Mouse (Mus musculus) embryo, embryonic 11.5 days (tissue): ENCODE data around the gene Clybl.

ENCODE experiments used
- DNase-seq: peaks from one replicate; pipeline ENCODE4 v3.0.0-alpha.2; 2012; ENCODE audit warnings: low read depth, low spot score

Gene Clybl

DNA sequence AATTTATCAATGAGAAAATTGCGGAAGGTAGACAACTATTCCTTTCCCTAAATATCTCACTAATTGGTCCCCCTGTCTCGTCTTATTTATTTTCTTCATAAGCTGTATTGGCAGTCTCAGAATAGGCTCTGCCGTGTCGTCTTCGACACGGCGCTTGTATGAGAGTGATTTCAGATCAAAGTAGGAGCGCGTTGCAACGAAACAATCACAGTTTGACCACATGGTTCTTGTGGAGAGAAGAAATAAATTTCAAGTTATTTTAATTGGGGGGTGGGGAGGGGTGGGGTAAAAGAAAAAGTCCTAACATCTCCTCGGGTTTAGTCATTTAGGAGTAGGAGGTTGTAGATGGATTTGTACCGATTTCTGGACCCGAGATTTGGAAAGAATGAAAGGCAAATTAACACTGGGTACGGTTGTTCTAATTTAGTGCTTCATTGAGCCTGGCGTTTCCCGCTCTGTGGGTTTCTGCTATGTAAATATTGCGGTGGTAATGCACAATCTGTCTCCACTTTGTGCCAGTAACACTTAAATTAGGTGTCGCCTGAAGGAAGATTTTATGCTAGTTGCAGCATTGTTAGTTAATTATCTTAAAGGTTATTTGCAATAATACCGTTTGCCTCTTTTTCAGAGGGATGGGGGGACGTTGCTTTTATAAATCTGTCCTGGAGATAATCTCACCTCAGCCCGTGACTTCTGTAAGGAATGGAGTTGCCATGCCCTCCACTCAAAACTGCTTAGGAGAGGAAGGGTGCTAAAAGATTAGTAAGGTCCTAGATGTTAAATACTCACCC, 203.1 kb downstream of the Clybl start:
- no peak for DNase-seq

DNA sequence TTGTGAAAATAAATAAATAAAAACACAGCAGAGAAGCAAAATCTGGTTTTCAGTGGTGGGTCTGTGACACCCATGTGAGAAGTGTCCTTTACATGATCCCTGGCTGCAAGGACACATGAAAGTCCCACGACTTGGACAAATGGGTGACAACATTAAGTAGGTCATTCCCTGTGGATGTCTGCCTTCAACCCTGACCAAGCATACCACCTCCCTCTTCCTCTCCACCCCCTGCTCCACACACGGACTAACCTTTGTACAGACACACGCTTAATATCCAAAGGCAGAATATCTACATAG, 203.7 kb downstream of the Clybl start:
- no peak for DNase-seq

DNA sequence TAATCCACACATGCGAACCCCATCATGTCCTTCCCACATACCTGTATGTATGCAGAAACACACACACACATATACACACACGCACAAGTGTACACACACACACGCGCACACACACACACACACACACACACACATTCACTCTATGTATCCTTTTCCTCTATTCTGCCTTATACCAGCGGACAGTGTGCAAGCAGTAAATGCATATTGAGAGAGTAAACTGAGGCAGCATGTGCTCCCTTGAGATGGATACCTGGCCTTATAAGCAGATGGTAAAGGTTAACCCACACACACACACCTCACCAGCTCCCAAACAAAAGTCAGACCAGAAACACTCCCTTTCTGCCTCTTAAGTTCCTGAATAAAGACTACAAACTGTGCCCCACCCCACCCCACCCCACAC, 204.3 kb downstream of the Clybl start:
- DNase-seq: no peak

DNA sequence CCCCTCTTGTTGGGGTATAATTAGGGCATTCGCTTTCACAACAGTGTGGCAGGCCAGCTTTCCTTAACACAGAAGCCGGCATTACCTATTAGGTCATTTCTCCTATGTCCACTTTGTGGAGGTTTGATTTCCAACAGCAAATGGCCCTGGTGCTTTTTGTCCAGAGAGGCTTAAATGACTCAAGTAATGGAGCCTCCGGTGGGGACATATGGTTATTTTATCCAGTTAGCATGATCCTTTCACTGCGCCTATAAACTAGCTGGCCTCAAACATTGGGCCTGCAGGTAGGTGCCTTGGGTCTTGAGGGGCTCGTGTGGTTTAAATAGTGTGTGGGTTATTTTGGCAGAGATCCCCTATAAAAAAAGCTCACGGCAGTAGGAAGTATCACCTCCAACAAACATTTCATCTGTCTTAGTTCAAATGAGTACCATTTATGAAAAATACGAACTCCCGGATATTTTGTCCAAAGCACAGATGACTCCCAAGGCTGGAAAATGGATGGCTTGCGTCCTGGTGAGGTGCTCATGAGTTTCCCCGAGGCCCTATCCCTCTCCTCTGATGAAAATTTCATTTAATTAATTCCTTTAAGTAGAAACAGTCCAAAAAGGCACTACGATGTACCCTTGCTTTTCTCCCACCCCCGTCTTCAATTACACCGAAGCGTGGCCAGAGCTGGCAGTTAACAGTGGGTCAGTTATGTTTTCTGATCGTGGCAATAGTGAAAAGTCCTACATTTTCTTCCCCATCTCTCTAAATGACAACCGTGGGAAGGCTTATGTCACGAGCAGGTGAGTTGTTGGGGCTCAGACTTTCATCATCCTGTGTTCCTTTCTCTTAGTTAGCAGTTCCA, 205.0 kb downstream of the Clybl start:
- no peak for DNase-seq

DNA sequence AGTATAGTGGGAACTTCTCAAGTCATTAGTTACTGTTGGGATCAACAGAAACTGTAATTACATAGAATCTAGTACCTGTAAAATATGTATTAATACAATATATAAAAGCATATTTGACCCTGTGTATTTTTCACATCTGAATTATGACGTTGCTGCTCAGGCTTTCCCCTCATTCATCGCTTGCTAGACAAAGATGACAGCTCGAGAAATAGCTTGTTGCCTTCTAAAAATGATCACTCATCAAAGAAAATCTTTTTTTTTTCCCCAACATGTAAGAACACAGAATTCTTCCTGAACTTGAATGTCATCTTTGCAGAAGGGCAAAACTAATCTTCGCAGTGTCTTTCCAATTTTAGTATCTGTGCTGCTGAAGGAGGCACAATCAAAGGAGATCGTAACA, 206.3 kb downstream of the Clybl start:
- no peak for DNase-seq

DNA sequence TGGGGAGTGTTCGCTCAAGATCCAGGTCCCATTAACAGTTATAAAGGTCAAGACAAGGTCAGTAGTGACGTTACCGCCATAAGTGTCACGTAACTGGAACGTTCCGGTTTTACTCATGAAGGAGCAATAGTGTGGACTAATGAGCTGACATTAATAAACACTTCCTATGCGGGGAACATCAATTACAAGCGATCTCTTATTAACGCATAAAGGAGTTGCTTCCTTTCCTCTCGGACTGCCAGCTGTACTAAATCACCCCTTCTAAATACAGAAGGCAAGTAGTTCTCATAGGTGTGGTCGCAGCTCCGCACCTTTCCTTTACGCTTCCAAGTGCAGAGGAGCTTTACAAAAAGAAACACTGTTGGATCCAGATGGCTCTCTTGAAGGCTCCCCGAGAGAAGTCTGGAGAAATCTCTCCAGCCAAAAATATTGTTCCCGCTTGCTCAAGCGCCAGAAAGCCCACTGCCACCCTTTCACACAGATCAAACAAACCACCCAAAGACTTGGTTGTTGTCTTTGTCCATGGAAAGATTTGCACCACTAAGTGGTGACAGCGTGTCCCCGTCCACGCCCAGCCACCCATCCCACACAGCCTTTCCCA, 207.0 kb downstream of the Clybl start:
- no peak for DNase-seq

DNA sequence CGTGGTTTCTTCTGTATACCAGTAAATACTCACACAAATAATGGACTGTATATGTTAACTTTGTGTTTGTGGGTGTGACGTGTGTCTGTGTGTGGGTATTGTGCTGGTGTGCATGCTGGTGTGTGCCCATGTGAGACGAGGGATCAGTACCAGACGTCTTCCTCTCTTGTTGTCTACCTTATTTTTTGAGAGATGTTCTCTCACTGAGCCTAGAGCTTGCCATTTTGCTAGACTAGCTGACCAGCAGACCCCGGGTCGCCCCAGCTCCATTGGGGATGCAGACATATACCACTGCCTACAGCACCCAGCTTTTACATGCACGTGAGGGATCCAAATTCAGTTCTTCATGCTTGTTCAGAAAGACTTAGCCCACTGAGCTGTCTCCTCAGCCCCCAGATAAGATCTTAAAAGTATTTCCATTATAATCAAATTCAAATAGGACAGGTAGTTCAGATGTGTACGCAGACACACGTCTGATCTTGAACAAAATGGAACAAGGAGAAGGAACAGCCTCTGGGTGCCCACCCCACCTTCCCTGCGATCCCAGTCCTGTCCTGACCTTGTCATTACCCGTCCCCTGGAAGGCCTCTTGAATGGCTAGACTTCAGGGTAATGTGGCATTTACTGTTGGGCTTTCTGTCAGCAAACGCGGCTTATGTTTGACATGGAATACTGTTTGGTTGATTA, 208.3 kb downstream of the Clybl start:
- no peak for DNase-seq

DNA sequence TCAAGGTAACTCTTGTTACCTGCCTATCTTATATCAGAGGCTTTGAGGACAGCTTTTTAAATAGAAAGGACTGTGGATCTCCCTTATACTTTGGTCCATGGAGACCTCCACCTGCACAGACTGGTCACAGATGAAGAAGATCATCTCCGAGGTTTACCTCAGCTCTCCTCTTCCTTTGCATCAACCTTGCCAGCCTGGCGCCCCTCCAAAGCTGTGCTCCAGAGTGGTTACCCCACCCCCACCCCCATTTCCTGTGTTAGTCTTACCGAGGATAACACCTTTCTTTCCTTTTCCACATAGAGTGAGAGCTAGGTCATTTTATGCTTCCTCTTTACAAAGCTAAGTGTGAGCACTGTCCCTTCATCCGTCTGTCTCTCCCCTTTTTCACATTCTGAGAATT, 209.4 kb downstream of the Clybl start:
- no peak for DNase-seq

DNA sequence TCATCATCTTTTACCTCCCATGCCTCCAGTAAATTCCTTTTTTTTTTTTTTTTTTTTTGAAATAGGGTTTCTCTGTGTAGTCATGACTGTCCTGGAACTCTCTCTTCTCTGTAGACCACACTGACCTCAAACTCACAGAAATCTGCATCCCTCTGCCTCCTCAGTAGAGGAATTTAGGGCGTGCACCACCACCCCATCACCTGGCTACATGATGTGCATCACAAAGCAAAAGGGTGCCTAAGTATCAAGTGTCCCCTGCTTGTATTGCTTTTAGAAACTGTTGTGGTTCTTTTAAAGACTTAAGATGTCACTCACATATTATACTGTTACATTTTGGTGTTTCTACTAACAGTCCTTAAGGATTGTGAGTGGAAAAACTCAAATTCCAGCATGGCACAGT, 211.6 kb downstream of the Clybl start:
- no peak for DNase-seq

DNA sequence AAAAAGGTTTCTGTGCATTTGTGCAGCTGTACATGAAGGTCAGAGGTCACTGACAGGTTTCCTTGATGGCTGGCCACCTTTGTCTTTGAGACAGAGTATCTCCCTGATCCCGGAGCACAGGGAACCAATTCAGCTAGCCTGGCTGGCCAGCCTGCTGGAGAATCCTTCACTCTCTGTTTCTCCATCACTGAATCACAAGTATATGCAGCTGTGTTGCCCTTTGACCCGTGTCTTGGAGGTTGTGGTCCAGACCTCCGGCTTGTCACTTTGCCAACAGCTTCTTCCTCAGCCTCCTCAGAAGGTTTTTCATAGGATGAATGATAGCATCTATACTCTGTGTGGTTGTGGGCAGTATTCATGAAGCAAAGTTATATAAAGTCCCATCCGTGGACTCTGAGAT, 217.2 kb downstream of the Clybl start:
- no peak for DNase-seq

DNA sequence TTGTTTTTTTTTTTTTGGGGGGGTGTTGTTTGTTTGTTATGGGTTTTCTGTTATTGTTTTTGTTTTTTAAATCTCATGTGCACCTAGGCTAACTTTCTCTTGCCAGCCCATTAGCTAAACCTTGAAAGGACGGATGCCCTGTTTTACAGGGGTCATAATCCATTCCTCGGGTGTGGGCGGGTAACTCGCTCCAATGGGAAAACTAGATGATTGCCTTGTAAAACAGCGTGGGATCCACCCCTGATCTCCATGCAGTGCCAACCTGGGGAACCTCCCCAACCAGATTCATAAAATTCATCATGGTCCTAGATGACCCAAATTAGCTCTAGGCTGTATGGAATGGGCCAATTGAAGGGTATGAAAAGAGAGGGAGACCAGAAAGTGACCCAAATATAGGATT, 218.4 kb downstream of the Clybl start:
- no peak for DNase-seq

DNA sequence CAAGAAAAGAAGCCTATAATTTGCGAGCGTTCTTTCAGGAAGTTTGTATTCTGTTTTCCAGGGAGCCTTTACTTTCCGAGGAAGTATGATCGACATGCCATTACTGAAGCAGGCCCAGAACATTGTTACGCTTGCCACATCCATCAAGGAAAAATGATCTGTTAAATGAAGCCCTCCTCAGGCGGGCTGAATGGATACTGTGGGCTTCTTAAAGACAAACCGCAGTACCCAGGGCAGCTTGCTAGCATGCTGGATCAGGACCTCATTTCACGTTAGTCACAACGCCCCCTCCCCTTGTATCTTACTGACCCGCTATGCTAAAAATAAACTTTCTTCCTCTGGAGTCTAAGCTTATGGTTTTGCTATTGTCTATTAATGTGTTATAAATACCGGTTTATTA, 220.4 kb downstream of the Clybl start:
- no peak for DNase-seq

DNA sequence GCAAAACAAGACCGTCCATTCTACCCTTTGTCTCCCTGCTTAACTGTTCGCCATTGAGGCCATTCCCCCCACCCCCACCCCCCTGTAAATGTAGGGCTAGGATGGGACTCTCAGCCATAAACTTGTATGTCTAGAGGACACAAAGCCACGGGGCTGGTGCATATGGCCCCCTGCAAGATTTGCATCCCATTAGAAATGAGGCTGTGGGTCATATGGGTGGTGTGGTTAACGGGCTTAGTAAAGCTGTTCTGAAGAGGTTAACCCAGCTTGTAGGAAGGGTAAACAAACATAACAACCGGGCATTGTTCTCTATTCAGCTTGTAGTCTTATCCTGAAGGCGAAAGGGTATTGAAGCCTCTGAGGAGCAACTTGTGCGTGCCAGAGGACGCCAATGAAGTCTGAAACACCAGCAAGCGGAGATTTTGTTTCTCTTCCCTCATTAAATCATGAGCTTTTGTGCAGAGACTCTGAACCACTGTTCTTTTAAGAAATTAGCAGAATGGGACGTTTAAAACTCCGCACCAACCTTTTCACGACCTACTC, 221.3 kb downstream of the Clybl start:
- no peak for DNase-seq

DNA sequence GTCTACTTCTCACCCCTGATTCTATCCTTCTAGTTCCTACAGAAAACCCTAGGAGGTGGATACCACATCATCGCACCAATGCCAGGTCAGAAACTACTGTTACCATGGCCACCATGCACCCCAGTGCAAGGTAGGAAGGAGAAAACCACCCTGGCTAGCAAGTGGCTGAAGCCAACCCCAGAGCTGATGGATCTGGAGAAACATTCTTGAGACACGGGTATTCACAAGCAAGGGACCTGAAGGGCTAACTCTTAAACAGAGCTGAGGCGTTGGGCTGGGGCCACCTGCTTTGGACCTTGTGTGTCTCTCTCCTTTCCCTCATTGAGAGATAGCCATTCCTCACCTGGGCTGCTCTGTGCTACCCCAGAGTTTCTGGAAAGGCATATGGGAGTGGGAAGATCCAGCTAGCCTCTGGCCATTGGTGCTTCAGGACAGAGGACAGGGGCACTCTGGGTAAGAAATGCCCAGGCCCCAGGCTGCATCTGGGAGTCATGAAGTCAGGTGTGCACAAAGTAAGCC, 222.0 kb downstream of the Clybl start:
- DNase-seq: no peak

DNA sequence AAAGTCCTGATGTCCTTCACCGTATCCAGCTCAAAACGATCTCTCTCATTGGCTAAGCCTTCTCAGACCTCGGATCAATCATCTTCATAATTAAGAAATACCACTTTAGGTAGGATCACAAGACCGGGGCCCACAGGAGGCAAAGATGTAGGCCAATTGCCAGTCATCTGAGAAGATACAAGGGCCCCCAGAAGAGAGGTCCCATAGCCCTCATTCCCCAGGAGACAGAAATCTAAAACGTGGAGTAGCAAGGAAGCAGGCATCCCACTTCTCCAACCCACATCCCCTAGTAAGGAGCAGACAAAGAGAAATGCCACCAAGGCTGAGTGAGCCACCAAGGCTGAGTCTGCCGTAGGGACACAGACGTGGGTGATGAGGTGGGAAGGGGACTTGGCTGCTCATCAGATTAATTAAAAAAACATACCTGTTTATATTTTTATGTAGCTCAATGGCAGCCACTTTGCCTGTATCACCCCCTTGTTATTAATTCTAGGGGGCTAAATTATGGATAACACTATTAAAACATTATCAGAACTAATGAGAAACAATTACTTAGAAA, 223.2 kb downstream of the Clybl start:
- DNase-seq: no peak

DNA sequence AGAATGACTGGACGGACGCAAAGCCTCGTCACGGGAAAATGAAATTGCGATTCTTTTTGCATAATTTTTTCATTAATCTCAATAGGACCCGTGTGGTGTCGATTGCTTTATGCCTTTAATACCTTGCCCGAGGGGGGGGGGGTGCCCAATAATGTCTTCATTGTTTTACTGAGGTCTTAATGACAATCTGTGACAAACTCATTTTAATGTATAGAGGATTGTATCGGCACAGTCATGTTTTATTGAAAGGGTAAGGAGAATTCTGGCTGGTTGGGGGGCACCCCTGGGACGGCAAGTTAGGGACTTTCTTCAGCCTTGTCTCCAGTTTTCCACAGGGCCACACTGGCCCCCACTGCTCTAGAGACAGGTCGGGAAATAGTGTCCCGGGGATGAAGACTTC, 223.7 kb downstream of the Clybl start:
- DNase-seq: no peak

DNA sequence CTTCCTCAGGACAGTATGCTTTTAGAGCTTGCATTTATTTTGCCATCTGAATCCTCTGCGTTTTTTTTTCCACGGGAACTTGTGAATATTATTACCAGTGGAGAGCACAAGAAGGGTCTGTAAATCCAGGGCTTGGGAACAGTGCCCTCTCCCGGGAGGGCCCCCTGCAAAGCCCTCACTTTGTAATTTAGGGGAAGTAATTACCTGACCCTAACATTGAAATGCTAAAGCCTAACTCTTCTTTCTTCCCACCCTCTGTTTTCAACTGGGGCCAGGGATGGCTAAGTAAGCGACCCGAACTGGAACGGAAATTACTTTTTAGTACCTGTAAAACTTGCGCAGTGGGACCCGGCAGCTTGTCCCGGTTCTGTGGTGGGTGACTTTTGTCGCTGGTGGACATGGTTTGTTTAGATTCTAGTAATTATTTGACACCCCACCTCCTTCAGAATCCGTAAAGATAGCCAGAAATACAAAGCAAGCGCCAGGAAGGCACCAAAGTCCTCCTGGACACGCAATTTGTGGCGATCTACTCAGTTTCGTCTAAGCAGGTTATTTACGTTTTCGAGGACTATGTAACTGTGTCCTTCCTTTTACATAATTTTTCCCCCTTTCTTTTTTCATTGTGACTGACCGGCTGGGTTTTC, 224.5 kb downstream of the Clybl start:
- no peak for DNase-seq

DNA sequence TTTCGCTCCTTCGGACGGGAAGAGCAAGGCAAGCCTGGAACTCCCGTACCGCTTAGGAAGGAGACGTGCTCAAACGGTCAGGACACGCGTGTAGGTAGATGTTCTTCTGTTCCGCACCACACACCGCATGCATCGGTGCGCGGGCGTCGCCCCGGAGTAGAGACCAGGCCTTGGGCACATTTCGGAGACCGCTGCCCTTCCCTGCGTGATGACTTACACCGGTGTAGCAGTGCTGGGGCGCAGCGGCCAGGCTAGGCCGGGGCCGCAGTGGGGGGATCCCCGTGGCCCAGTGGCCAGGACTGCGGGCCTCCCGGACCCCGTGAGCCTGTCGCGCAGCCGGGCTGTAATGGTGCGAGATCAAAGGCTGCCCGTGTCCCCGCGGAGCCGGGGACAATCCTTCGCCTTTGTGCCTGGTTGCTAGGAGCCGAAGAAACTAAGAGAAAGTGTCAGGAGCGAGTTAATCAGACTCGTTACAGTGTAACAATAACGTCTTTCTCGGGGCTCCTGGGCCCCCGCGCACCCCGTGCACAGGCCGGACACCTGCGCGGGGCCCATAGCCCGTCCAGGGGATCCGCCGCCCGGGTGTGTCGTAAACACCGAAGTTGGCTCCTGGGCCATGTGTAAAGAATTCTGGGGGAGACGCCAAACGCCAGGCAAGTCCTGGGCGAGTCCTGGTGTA, 225.2 kb downstream of the Clybl start:
- no peak for DNase-seq

DNA sequence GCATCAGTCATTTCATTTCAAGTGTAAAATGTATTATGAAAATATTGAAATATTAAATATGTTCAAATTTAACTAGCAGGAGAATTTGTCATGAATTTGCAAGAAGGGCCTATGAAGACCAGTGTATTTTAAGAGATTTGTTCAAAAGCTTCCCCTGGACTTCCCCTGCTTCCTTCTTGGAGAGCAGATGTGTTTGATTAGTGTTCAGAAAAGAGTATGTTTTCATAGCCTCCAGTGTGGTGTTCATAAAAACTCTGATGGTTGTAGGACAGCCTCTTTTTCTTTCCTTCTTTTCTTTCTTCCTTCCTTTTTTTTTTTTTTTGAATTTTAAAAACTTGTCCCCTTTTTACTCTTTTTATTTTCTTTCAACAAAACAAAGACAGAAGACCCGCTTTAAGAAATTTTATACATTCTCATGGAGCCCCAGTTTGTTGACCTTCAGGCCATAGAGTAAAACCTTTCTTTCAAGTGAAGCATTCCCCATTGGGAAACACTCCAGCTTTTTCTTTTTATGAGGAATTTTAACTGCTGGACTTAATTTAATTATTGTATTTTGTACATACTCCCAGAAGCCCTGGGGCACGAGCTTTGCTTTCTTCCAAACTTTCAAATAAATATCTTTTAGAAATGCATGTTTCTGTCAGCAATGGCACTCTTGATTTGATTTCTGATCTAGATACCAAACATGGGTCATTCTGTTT, 231.5 kb downstream of the Clybl start:
- DNase-seq: no peak

DNA sequence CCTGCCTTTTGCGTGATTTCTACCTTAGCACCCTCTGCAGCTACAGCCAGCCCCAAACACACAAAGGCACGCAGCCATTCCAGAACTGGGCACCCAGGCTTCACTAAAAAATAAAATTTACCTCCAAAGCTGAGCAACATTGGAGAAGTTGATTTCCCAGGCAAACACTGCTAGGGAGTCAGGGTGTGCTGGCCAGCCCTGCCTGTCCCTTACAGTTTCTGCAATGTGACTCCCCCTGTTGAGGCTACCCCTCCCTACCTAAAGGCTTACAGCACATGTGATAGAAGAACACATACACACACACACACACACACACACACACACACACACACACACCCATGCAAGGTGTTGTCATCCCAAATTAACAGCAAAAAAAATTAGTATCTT, 232.0 kb downstream of the Clybl start:
- no peak for DNase-seq
